Mouse (Mus musculus) limb, embryonic 11.5 days (tissue): ENCODE measurements around the gene Klhl25. TPM values are rescaled to one million over a fixed set of nuclear protein-coding genes. Genes with fewer than 3 reads are reported as not detected.
"Not testable (repeated sequence)": the region's sequence is repeated elsewhere in the genome, so short reads cannot be mapped to it uniquely, and the experiment has no call there.

Experiments used
- ATAC-seq: fragments of 200-750 bp; cut with Nextera tagmentation; 2 replicates; pipeline ENCODE4 v1.8.0; 2017; ENCODE audit warnings: low read depth; ENCODE audit not compliant: insufficient number of reproducible peaks, low FRiP score, low TSS enrichment
- DNase-seq: peaks from one replicate; pipeline ENCODE4 v3.0.0-alpha.2; 2015; ENCODE audit warnings: low spot score
- H3K27ac ChIP-seq: fragments of 300-500 bp; sonication (generic); replicated peaks from 2 replicates; pipeline ENCODE4 v1.5.1; 2014; ENCODE audit warnings: low read depth, mild to moderate bottlenecking, low read length
- H3K27me3 ChIP-seq: fragments of 300-500 bp; sonication (generic); 2 replicates; pipeline ENCODE4 v1.6.1; 2014; ENCODE audit warnings: mild to moderate bottlenecking, low read length, mixed read lengths; ENCODE audit not compliant: control insufficient read depth, insufficient read depth
- H3K36me3 ChIP-seq: fragments of 300-500 bp; sonication (generic); 2 replicates; pipeline ENCODE4 v1.6.1; 2014; ENCODE audit warnings: mild to moderate bottlenecking, low read length, moderate library complexity, mixed read lengths; ENCODE audit not compliant: control insufficient read depth, insufficient read depth
- H3K4me1 ChIP-seq: fragments of 300-500 bp; sonication (generic); 2 replicates; pipeline ENCODE4 v1.6.1; 2014; ENCODE audit warnings: low read length, mixed read lengths; ENCODE audit not compliant: control insufficient read depth, insufficient read depth
- H3K4me2 ChIP-seq: fragments of 300-500 bp; sonication (generic); 2 replicates; pipeline ENCODE4 v1.6.1; 2014; ENCODE audit warnings: low read depth, mild to moderate bottlenecking, moderate library complexity; ENCODE audit not compliant: severe bottlenecking
- H3K4me3 ChIP-seq: fragments of 300-500 bp; sonication (generic); 2 replicates; pipeline ENCODE4 v1.5.1; 2014; ENCODE audit warnings: low read depth, low read length
- H3K9ac ChIP-seq: fragments of 300-500 bp; sonication (generic); 2 replicates; pipeline ENCODE4 v1.6.1; 2014; ENCODE audit warnings: mild to moderate bottlenecking, low read length
- H3K9me3 ChIP-seq: fragments of 300-500 bp; sonication (generic); 2 replicates; pipeline ENCODE4 v1.6.1; 2016; ENCODE audit warnings: low read length; ENCODE audit not compliant: control insufficient read depth
- WGBS: fragments of 180-500 bp; shearing (Covaris S2); extraction: QIAGEN DNeasy Blood & Tissue Kit; methylation state at CpG from one replicate; pipeline ENCODE4 v1.1.7; 2014; 5-methylcytosine and 5-hydroxymethylcytosine counted together
- polyA plus RNA-seq: library from polyadenylated mRNA; unstranded; fragments of >200 nt; fragmentation: Nextera tagmentation; extraction: Ambion mirVana; gene quantifications from 2 replicates; pipeline ENCODE4 v1.2.1, GENCODE M21; 2014

Klhl25 gene
- polyA plus RNA-seq, 1 experiment from 2014 or later = 22.3 TPM

- not testable (repeated sequence) for H3K27me3 ChIP-seq, DNase-seq, ATAC-seq, H3K36me3 ChIP-seq, H3K4me3 ChIP-seq, H3K9ac ChIP-seq, H3K9me3 ChIP-seq, H3K27ac ChIP-seq, H3K4me2 ChIP-seq, H3K4me1 ChIP-seq
- 86% methylated on average over 1 of the region's 3 CpGs for WGBS
These were observed 2.3 kb downstream of the Klhl25 start for GRCm38 (mm10) chr7:75850396-75850795.

GRCm38 (mm10) chr7:75851290-75851689 is 3.2 kb downstream of the Klhl25 start:
- DNase-seq = no peak
- H3K27me3 ChIP-seq = no peaks in the 10 kb centered on the region
- 88% methylated on average over 10 of the region's 10 CpGs for WGBS
- H3K27ac ChIP-seq = no peak overlapping the region
- H3K4me3 ChIP-seq = no peak overlapping the region
- peaks cover 4% of the 10 kb centered on the region for H3K4me1 ChIP-seq
- H3K9me3 ChIP-seq = no peaks in the 10 kb centered on the region
- ATAC-seq = no peak
- no peak overlapping the region for H3K9ac ChIP-seq
- peaks cover 3% of the 10 kb centered on the region; the same call in 1 of the 2 replicates for H3K36me3 ChIP-seq
- H3K4me2 ChIP-seq = no peak overlapping the region

GRCm38 (mm10) chr7:75852363-75852762 is 4.3 kb downstream of the Klhl25 start:
- Histone ChIP-seq H3K36me3 (peaks cover 3% of the 10 kb centered on the region; the same call in 1 of the 2 replicates), H3K27me3 (no peaks in the 10 kb centered on the region), H3K4me3 (no peak overlapping the region), H3K4me2 (no peak overlapping the region), H3K4me1 (peaks cover 4% of the 10 kb centered on the region), H3K9me3 (no peaks in the 10 kb centered on the region), H3K9ac (no peak overlapping the region), H3K27ac (no peak overlapping the region)
- ATAC-seq (no peak), DNase-seq (no peak)
- WGBS = 82% methylated on average over 4 of the region's 4 CpGs

GRCm38 (mm10) chr7:75853171-75853830 is 5.2 kb downstream of the Klhl25 start:
- peaks cover 4% of the 10 kb centered on the region for H3K4me1 ChIP-seq
- H3K4me3 ChIP-seq = no peak overlapping the region
- H3K4me2 ChIP-seq = no peak overlapping the region
- DNase-seq = no peak
- no peak overlapping the region for H3K9ac ChIP-seq
- H3K27me3 ChIP-seq = no peaks in the 10 kb centered on the region
- no peak overlapping the region for H3K27ac ChIP-seq
- H3K9me3 ChIP-seq = no peaks in the 10 kb centered on the region
- WGBS = 78% methylated on average over 8 of the region's 8 CpGs
- ATAC-seq = no peak
- peaks cover 3% of the 10 kb centered on the region; the same call in 1 of the 2 replicates for H3K36me3 ChIP-seq

GRCm38 (mm10) chr7:75854231-75854925 is 6.3 kb downstream of the Klhl25 start:
- H3K36me3 ChIP-seq = peaks cover 3% of the 10 kb centered on the region; the same call in 1 of the 2 replicates
- ATAC-seq (no peak), DNase-seq (no peak)
- peaks cover 1% of the 10 kb centered on the region for H3K4me1 ChIP-seq
- H3K9ac ChIP-seq = no peak overlapping the region
- no peaks in the 10 kb centered on the region for H3K27me3 ChIP-seq
- no peak overlapping the region for H3K27ac ChIP-seq
- H3K9me3 ChIP-seq = no peaks in the 10 kb centered on the region
- 58% methylated on average over 6 of the region's 6 CpGs for WGBS
- no peak overlapping the region for H3K4me2 ChIP-seq
- no peak overlapping the region for H3K4me3 ChIP-seq

- H3K27ac ChIP-seq = no peak overlapping the region
- DNase-seq = no peak
- H3K9me3 ChIP-seq = no peaks in the 10 kb centered on the region
- H3K9ac ChIP-seq = no peak overlapping the region
- H3K27me3 ChIP-seq = no peaks in the 10 kb centered on the region
- H3K4me3 ChIP-seq = no peak overlapping the region
- H3K4me2 ChIP-seq = no peak overlapping the region
- no peaks in the 10 kb centered on the region; the same call in 1 of the 2 replicates for H3K4me1 ChIP-seq
- peaks cover 3% of the 10 kb centered on the region; the same call in 1 of the 2 replicates for H3K36me3 ChIP-seq
- 88% methylated on average over 6 of the region's 6 CpGs for WGBS
- no peak for ATAC-seq
These were observed 6.9 kb downstream of the Klhl25 start for GRCm38 (mm10) chr7:75855028-75855427.

GRCm38 (mm10) chr7:75856259-75856658 is 8.1 kb downstream of the Klhl25 start:
- ATAC-seq (no peak), DNase-seq (no peak)
- Histone ChIP-seq H3K9ac (no peak overlapping the region), H3K4me2 (no peak overlapping the region), H3K27me3 (no peaks in the 10 kb centered on the region), H3K36me3 (peaks cover 3% of the 10 kb centered on the region; the same call in 1 of the 2 replicates), H3K4me3 (no peak overlapping the region), H3K4me1 (no peaks in the 10 kb centered on the region; the same call in 1 of the 2 replicates), H3K9me3 (no peaks in the 10 kb centered on the region), H3K27ac (no peak overlapping the region)
- 81% methylated on average over 11 of the region's 11 CpGs for WGBS

GRCm38 (mm10) chr7:75859771-75860196 is 11.7 kb downstream of the Klhl25 start:
- no peaks in the 10 kb centered on the region for H3K27me3 ChIP-seq
- DNase-seq (no peak), ATAC-seq (no peak)
- 0 out of 2 replicates have a peak, but pooled peaks cover 2% of the 10 kb centered on the region for H3K36me3 ChIP-seq
- H3K4me2 ChIP-seq = no peak overlapping the region
- no peak overlapping the region for H3K4me3 ChIP-seq
- H3K4me1 ChIP-seq = no peaks in the 10 kb centered on the region
- 89% methylated on average over 9 of the region's 9 CpGs for WGBS
- no peaks in the 10 kb centered on the region for H3K9me3 ChIP-seq
- H3K9ac ChIP-seq = no peak overlapping the region
- H3K27ac ChIP-seq = no peak overlapping the region
